Mouse (Mus musculus) embryonic fibroblast, embryonic 13.5 days (primary cell): ENCODE results near the gene Lrrc3.

Experiments used
- CTCF ChIP-seq: IDR thresholded peaks from 2 replicates; pipeline ENCODE4 v1.5.1; 2011; ENCODE audit warnings: mild to moderate bottlenecking, control low read depth, low read length, moderate library complexity, borderline replicate concordance; ENCODE audit not compliant: insufficient read depth
- POLR2A ChIP-seq: IDR thresholded peaks from 2 replicates; pipeline ENCODE4 v1.6.1; 2011; ENCODE audit warnings: low read depth, mild to moderate bottlenecking, control low read depth, low read length, moderate library complexity

GRCm38 (mm10) chr10:77895562-77895961 lies 6.8 kb downstream of the Lrrc3 start:
- no peak for TF ChIP-seq CTCF
- no peak for TF ChIP-seq POLR2A
